Mouse (Mus musculus): ENCODE measurements around the gene Pou2f3.

GRCm38 (mm10) chr9:43149498-43149897 lies 60.7 kb downstream of the Pou2f3 start:
- TF ChIP-seq POLR2A (IDR thresholded peaks at IDR 0.05; ENCODE audit: low read depth, low read length) (no peak), CTCF (conservative IDR thresholded peaks at IDR 0.05; ENCODE audit: insufficient read depth, insufficient read length, low read depth, low read length) (no peak)
